Mouse (Mus musculus): ENCODE results near the gene Dcaf15. TPM values are rescaled to one million over a fixed set of nuclear protein-coding genes. Genes with fewer than 3 reads are reported as not detected.

The Dcaf15 gene
- polyA plus RNA-seq, 1 experiment from 2014 or later, result 11.6 TPM

- Histone ChIP-seq H3K4me3 (replicated peaks) (no peak overlapping the region), H3K36me3 (peaks cover 7% of the 10 kb centered on the region), H3K9ac (no peak overlapping the region), H3K9me3 (replicated peaks) (no peaks in the 10 kb centered on the region), H3K4me1 (peaks cover 24% of the 10 kb centered on the region), H3K27me3 (no peaks in the 10 kb centered on the region), H3K27ac (no peak overlapping the region), H3K4me2 (no peak overlapping the region)
- 64% methylated on average over 17 of the region's 17 CpGs for WGBS
- 0 out of 2 replicates have a peak, but pooled peaks have one; percentile 44 for ATAC-seq (replicated peaks; ENCODE audit: low FRiP score)
Measured at GRCm38 (mm10) chr8:84127202-84127901, 22.8 kb upstream of the Dcaf15 start.

GRCm38 (mm10) chr8:84126742-84127141 is 22.2 kb upstream of the Dcaf15 start:
- Histone ChIP-seq H3K4me3 (replicated peaks) (no peak overlapping the region), H3K4me2 (no peak overlapping the region), H3K36me3 (peaks cover under 1% of the 10 kb centered on the region; the same call in 1 of the 2 replicates), H3K27me3 (no peaks in the 10 kb centered on the region), H3K27ac (no peak overlapping the region), H3K4me1 (peaks cover 24% of the 10 kb centered on the region), H3K9me3 (replicated peaks) (no peaks in the 10 kb centered on the region), H3K9ac (no peak overlapping the region)
- 74% methylated on average over 2 of the region's 2 CpGs for WGBS
- no peak for ATAC-seq (replicated peaks; ENCODE audit: low FRiP score)

- Histone ChIP-seq H3K27ac (no peak within 1 kb of the TSS), H3K9me3 (replicated peaks) (no peaks in the 10 kb centered on the region), H3K36me3 (no peaks in the 10 kb centered on the region), H3K4me3 (replicated peaks) (no peak within 1 kb of the TSS), H3K4me2 (no peak within 1 kb of the TSS), H3K27me3 (no peaks in the 10 kb centered on the region), H3K4me1 (peaks cover 20% of the 10 kb centered on the region), H3K9ac (no peak within 1 kb of the TSS)
- 0 out of 2 replicates have a peak, but pooled peaks have one; percentile 27 for ATAC-seq (replicated peaks; ENCODE audit: low FRiP score)
- WGBS, result 54% methylated on average over 9 of the region's 9 CpGs
Measured at GRCm38 (mm10) chr8:84125656-84126055, 21.1 kb upstream of the Dcaf15 start, which contains the start of gene Podnl1. Gene Podnl1, plus strand, starts transcription at chr8:84125989.

GRCm38 (mm10) chr8:84122151-84122550 is 17.6 kb upstream of the Dcaf15 start:
- Histone ChIP-seq H3K4me1 (peaks cover 12% of the 10 kb centered on the region; the same call in 1 of the 2 replicates), H3K9ac (no peak overlapping the region), H3K27ac (no peak overlapping the region), H3K9me3 (replicated peaks) (no peaks in the 10 kb centered on the region), H3K4me3 (replicated peaks) (no peak overlapping the region), H3K27me3 (no peaks in the 10 kb centered on the region), H3K36me3 (no peaks in the 10 kb centered on the region), H3K4me2 (no peak overlapping the region)
- no peak for ATAC-seq (replicated peaks; ENCODE audit: low FRiP score)
- 85% methylated on average over 3 of the region's 3 CpGs for WGBS

- no peaks in the 10 kb centered on the region for H3K4me1 ChIP-seq
- 84% methylated on average over 6 of the region's 6 CpGs for WGBS
- no peak overlapping the region for H3K27ac ChIP-seq
- no peaks in the 10 kb centered on the region for H3K36me3 ChIP-seq
- H3K4me2 ChIP-seq, result no peak overlapping the region
- no peak for ATAC-seq (replicated peaks; ENCODE audit: low FRiP score)
- no peaks in the 10 kb centered on the region for H3K9me3 ChIP-seq (replicated peaks)
- H3K4me3 ChIP-seq (replicated peaks), result no peak overlapping the region
- H3K27me3 ChIP-seq, result no peaks in the 10 kb centered on the region
- no peak overlapping the region for H3K9ac ChIP-seq
Measured at GRCm38 (mm10) chr8:84115646-84116045, 11.1 kb upstream of the Dcaf15 start.

GRCm38 (mm10) chr8:84106216-84107040 is 1.9 kb upstream of the Dcaf15 start:
- no peak overlapping the region for H3K4me2 ChIP-seq
- peaks cover 14% of the 10 kb centered on the region for H3K36me3 ChIP-seq
- no peaks in the 10 kb centered on the region for H3K9me3 ChIP-seq (replicated peaks)
- H3K27ac ChIP-seq, result no peak overlapping the region
- H3K9ac ChIP-seq, result no peak overlapping the region
- H3K27me3 ChIP-seq, result no peaks in the 10 kb centered on the region
- no peak overlapping the region for H3K4me3 ChIP-seq (replicated peaks)
- peaks cover 32% of the 10 kb centered on the region for H3K4me1 ChIP-seq
- 94% methylated on average over 6 of the region's 6 CpGs for WGBS
- ATAC-seq (replicated peaks; ENCODE audit: low FRiP score), result no peak

- 73% methylated on average over 2 of the region's 2 CpGs for WGBS
- no peaks in the 10 kb centered on the region for H3K9me3 ChIP-seq (replicated peaks)
- no peak overlapping the region for H3K4me3 ChIP-seq (replicated peaks)
- peaks cover 21% of the 10 kb centered on the region for H3K36me3 ChIP-seq
- H3K4me2 ChIP-seq, result no peak overlapping the region
- no peak overlapping the region for H3K9ac ChIP-seq
- H3K27ac ChIP-seq, result 0 out of 2 replicates have a peak overlapping the region, but pooled peaks have one; percentile 72
- H3K4me1 ChIP-seq, result peaks cover 32% of the 10 kb centered on the region
- no peaks in the 10 kb centered on the region for H3K27me3 ChIP-seq
- ATAC-seq (replicated peaks; ENCODE audit: low FRiP score), result no peak
Measured at GRCm38 (mm10) chr8:84105676-84106075, 1.1 kb upstream of the Dcaf15 start.

GRCm38 (mm10) chr8:84104221-84104620 is 347 bp downstream of the Dcaf15 start:
- Histone ChIP-seq H3K9me3 (replicated peaks) (no peaks in the 10 kb centered on the region), H3K4me2 (peak overlapping the region; percentile 71), H3K36me3 (peaks cover 34% of the 10 kb centered on the region), H3K4me1 (peaks cover 32% of the 10 kb centered on the region), H3K9ac (peak overlapping the region; percentile 71), H3K27me3 (no peaks in the 10 kb centered on the region), H3K4me3 (replicated peaks) (peak overlapping the region; percentile 65), H3K27ac (peak overlapping the region; percentile 87)
- 1% methylated on average over 28 of the region's 29 CpGs for WGBS
- ATAC-seq (replicated peaks; ENCODE audit: low FRiP score), result peak; percentile 78

GRCm38 (mm10) chr8:84103601-84104000 is 967 bp downstream of the Dcaf15 start:
- no peak; the same call in 1 of the 2 replicates for ATAC-seq (replicated peaks; ENCODE audit: low FRiP score)
- WGBS, result 40% methylated on average over 3 of the region's 3 CpGs

GRCm38 (mm10) chr8:84101476-84102270 is 2.9 kb downstream of the Dcaf15 start:
- Histone ChIP-seq H3K9me3 (replicated peaks) (no peaks in the 10 kb centered on the region), H3K4me3 (replicated peaks) (no peak overlapping the region), H3K4me2 (no peak overlapping the region), H3K27me3 (no peaks in the 10 kb centered on the region), H3K27ac (no peak overlapping the region), H3K4me1 (peaks cover 32% of the 10 kb centered on the region), H3K36me3 (peaks cover 60% of the 10 kb centered on the region), H3K9ac (no peak overlapping the region)
- 92% methylated on average over 25 of the region's 25 CpGs for WGBS
- ATAC-seq (replicated peaks; ENCODE audit: low FRiP score), result no peak

More at GRCm38 (mm10) chr8:84103601-84104000, 967 bp downstream of the Dcaf15 start:
- H3K36me3 ChIP-seq, result peaks cover 40% of the 10 kb centered on the region
- peak overlapping the region; percentile 87 for H3K27ac ChIP-seq
- no peaks in the 10 kb centered on the region for H3K27me3 ChIP-seq
- H3K4me2 ChIP-seq, result peak overlapping the region; percentile 71
- H3K4me1 ChIP-seq, result peaks cover 32% of the 10 kb centered on the region
- no peaks in the 10 kb centered on the region for H3K9me3 ChIP-seq (replicated peaks)
- peak overlapping the region; percentile 71 for H3K9ac ChIP-seq
- peak overlapping the region; percentile 65 for H3K4me3 ChIP-seq (replicated peaks)

- Histone ChIP-seq H3K4me3 (replicated peaks) (no peak overlapping the region), H3K27ac (no peak overlapping the region), H3K36me3 (peaks cover 91% of the 10 kb centered on the region), H3K27me3 (no peaks in the 10 kb centered on the region), H3K9me3 (replicated peaks) (no peaks in the 10 kb centered on the region), H3K4me1 (peaks cover 16% of the 10 kb centered on the region), H3K4me2 (no peak overlapping the region), H3K9ac (no peak overlapping the region)
- ATAC-seq (replicated peaks; ENCODE audit: low FRiP score), result no peak
- 95% methylated on average over 7 of the region's 7 CpGs for WGBS
Measured at GRCm38 (mm10) chr8:84098376-84098775, 6.2 kb downstream of the Dcaf15 start.

All from kidney, embryonic 15.5 days (tissue).